Mouse (Mus musculus) lung, embryonic 16.5 days (tissue): Measurements from ENCODE around the gene Pcgf2. TPM values are rescaled to one million over a fixed set of nuclear protein-coding genes. Genes with fewer than 3 reads are reported as not detected.
A peak's percentile ranks its signal among the peaks of the same experiment; 100 is the strongest.

ENCODE experiments used
- ATAC-seq: fragments of 200-750 bp; cut with Nextera tagmentation; 2 replicates; pipeline ENCODE4 v1.8.0; 2017; ENCODE audit warnings: low read depth, mild to moderate bottlenecking, moderate library complexity
- H3K27ac ChIP-seq: fragments of 300-500 bp; sonication (generic); 2 replicates; pipeline ENCODE4 v1.5.1; 2014; ENCODE audit warnings: mild to moderate bottlenecking, control low read depth, low read length
- H3K27me3 ChIP-seq: fragments of 300-500 bp; sonication (generic); 2 replicates; pipeline ENCODE4 v1.6.1; 2014; ENCODE audit warnings: low read depth, low read length, mixed read lengths; ENCODE audit not compliant: control insufficient read depth, insufficient read depth
- H3K36me3 ChIP-seq: fragments of 300-500 bp; sonication (generic); 2 replicates; pipeline ENCODE4 v1.6.1; 2014; ENCODE audit warnings: low read length; ENCODE audit not compliant: control insufficient read depth, insufficient read depth
- H3K4me1 ChIP-seq: fragments of 300-500 bp; sonication (generic); replicated peaks from 2 replicates; pipeline ENCODE4 v1.6.1; 2014; ENCODE audit warnings: low read length, mixed read lengths; ENCODE audit not compliant: control insufficient read depth, insufficient read depth
- H3K4me2 ChIP-seq: fragments of 300-500 bp; sonication (generic); 2 replicates; pipeline ENCODE4 v1.6.1; 2014; ENCODE audit warnings: low read depth, low read length, control low read depth
- H3K4me3 ChIP-seq: fragments of 300-500 bp; sonication (generic); 2 replicates; pipeline ENCODE4 v1.5.1; 2014; ENCODE audit warnings: mild to moderate bottlenecking, low read length, control low read depth
- H3K9ac ChIP-seq: fragments of 300-500 bp; sonication (generic); 2 replicates; pipeline ENCODE4 v1.6.1; 2014; ENCODE audit warnings: low read length, control low read depth
- H3K9me3 ChIP-seq: fragments of 300-500 bp; sonication (generic); 2 replicates; pipeline ENCODE4 v1.6.1; 2016; ENCODE audit warnings: low read length; ENCODE audit not compliant: control insufficient read depth
- WGBS: fragments of 180-500 bp; shearing (Covaris S2); extraction: QIAGEN DNeasy Blood & Tissue Kit; methylation state at CpG from one replicate; pipeline ENCODE4 v1.1.7; 2014; 5-methylcytosine and 5-hydroxymethylcytosine counted together
- polyA plus RNA-seq: library from polyadenylated mRNA; unstranded; fragments of >200 nt; fragmentation: Nextera tagmentation; extraction: Ambion mirVana; gene quantifications from 2 replicates; pipeline ENCODE4 v1.2.1, GENCODE M21; 2015

The Pcgf2 gene
- polyA plus RNA-seq, 1 experiment from 2014 or later: 16.2 TPM

- ATAC-seq: no peak
- no peaks in the 10 kb centered on the region for H3K9me3 ChIP-seq
- H3K36me3 ChIP-seq: peaks cover 2% of the 10 kb centered on the region; the same call in 1 of the 2 replicates
- H3K4me2 ChIP-seq: peak overlapping the region; percentile 90
- H3K27ac ChIP-seq: peak overlapping the region; percentile 100
- peaks cover 62% of the 10 kb centered on the region for H3K4me1 ChIP-seq
- peak overlapping the region; percentile 86 for H3K9ac ChIP-seq
- peak overlapping the region; percentile 66 for H3K4me3 ChIP-seq
- no peaks in the 10 kb centered on the region for H3K27me3 ChIP-seq
- WGBS: 3% methylated on average over 14 of the region's 14 CpGs
These were observed 2.3 kb downstream of the Pcgf2 start for GRCm38 (mm10) chr11:97697891-97698529.

- peak overlapping the region; percentile 86 for H3K9ac ChIP-seq
- no peaks in the 10 kb centered on the region for H3K27me3 ChIP-seq
- H3K4me2 ChIP-seq: peak overlapping the region; percentile 90
- peak overlapping the region; percentile 100 for H3K27ac ChIP-seq
- H3K36me3 ChIP-seq: peaks cover 7% of the 10 kb centered on the region
- peaks cover 62% of the 10 kb centered on the region for H3K4me1 ChIP-seq
- 33% methylated on average over 11 of the region's 11 CpGs for WGBS
- no peak for ATAC-seq
- no peaks in the 10 kb centered on the region for H3K9me3 ChIP-seq
- H3K4me3 ChIP-seq: peak overlapping the region; percentile 66
These were observed 3.0 kb downstream of the Pcgf2 start for GRCm38 (mm10) chr11:97697199-97697890.

- no peaks in the 10 kb centered on the region for H3K27me3 ChIP-seq
- peaks cover 11% of the 10 kb centered on the region for H3K36me3 ChIP-seq
- no peak overlapping the region for H3K27ac ChIP-seq
- H3K4me1 ChIP-seq: peaks cover 57% of the 10 kb centered on the region
- ATAC-seq: no peak
- H3K9ac ChIP-seq: no peak overlapping the region
- H3K4me3 ChIP-seq: no peak overlapping the region
- WGBS: 67% methylated on average over 8 of the region's 8 CpGs
- no peak overlapping the region for H3K4me2 ChIP-seq
- H3K9me3 ChIP-seq: no peaks in the 10 kb centered on the region
These were observed 3.6 kb downstream of the Pcgf2 start for GRCm38 (mm10) chr11:97696669-97697068.

GRCm38 (mm10) chr11:97695712-97696401 lies 4.4 kb downstream of the Pcgf2 start:
- H3K9ac ChIP-seq: no peak overlapping the region
- no peaks in the 10 kb centered on the region for H3K27me3 ChIP-seq
- peak overlapping the region; percentile 90 for H3K27ac ChIP-seq
- peaks cover 19% of the 10 kb centered on the region for H3K36me3 ChIP-seq
- H3K4me3 ChIP-seq: 0 out of 2 replicates have a peak overlapping the region, but pooled peaks have one; percentile 3
- H3K4me1 ChIP-seq: peaks cover 49% of the 10 kb centered on the region
- ATAC-seq: no peak
- peak overlapping the region; percentile 45 for H3K4me2 ChIP-seq
- WGBS: 42% methylated on average over 9 of the region's 9 CpGs
- no peaks in the 10 kb centered on the region for H3K9me3 ChIP-seq

- H3K9me3 ChIP-seq: no peaks in the 10 kb centered on the region
- peak overlapping the region; percentile 90 for H3K27ac ChIP-seq
- WGBS: 40% methylated on average over 17 of the region's 17 CpGs
- 0 out of 2 replicates have a peak overlapping the region, but pooled peaks have one; percentile 9 for H3K9ac ChIP-seq
- peak overlapping the region; percentile 45 for H3K4me2 ChIP-seq
- ATAC-seq: peak; percentile 69
- H3K4me1 ChIP-seq: peaks cover 47% of the 10 kb centered on the region
- peaks cover 25% of the 10 kb centered on the region for H3K36me3 ChIP-seq
- H3K27me3 ChIP-seq: no peaks in the 10 kb centered on the region
- peak overlapping the region; percentile 15; the same call in 1 of the 2 replicates for H3K4me3 ChIP-seq
These were observed 5.2 kb downstream of the Pcgf2 start for GRCm38 (mm10) chr11:97694921-97695711.

DNA sequence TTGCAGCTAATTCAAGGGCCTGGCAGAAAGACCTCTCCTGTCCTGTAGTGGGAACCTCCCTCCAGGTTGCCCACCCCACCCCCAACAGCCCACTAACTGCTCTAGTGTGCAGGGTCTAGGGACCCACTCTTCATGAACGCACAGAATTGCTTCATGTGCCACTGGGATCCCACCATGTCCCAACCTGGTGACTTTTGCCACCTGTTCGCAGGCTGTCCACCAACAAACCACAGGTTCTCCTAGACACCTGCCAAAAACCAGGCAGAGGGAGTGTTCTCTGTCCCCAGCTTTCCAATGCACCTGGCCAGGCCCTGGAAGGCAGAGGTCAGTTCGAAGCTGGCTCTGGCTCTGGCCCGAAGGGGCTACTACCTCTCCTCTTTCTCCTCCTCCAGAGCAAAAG lies 5.9 kb downstream of the Pcgf2 start:
- WGBS: 74% methylated on average over 4 of the region's 4 CpGs
- peaks cover 25% of the 10 kb centered on the region for H3K36me3 ChIP-seq
- H3K4me3 ChIP-seq: no peak overlapping the region
- no peaks in the 10 kb centered on the region for H3K27me3 ChIP-seq
- H3K9ac ChIP-seq: no peak overlapping the region
- no peaks in the 10 kb centered on the region for H3K9me3 ChIP-seq
- peak overlapping the region; percentile 45 for H3K4me2 ChIP-seq
- peaks cover 47% of the 10 kb centered on the region for H3K4me1 ChIP-seq
- ATAC-seq: no peak
- H3K27ac ChIP-seq: peak overlapping the region; percentile 90

GRCm38 (mm10) chr11:97689861-97690260 lies 10.4 kb downstream of the Pcgf2 start:
- H3K4me1 ChIP-seq: peaks cover 33% of the 10 kb centered on the region
- H3K9ac ChIP-seq: no peak overlapping the region
- 27% methylated on average over 10 of the region's 10 CpGs for WGBS
- no peaks in the 10 kb centered on the region for H3K9me3 ChIP-seq
- no peaks in the 10 kb centered on the region for H3K27me3 ChIP-seq
- H3K27ac ChIP-seq: no peak overlapping the region
- ATAC-seq: no peak
- H3K4me3 ChIP-seq: no peak overlapping the region
- H3K4me2 ChIP-seq: no peak overlapping the region
- peaks cover 32% of the 10 kb centered on the region for H3K36me3 ChIP-seq

DNA sequence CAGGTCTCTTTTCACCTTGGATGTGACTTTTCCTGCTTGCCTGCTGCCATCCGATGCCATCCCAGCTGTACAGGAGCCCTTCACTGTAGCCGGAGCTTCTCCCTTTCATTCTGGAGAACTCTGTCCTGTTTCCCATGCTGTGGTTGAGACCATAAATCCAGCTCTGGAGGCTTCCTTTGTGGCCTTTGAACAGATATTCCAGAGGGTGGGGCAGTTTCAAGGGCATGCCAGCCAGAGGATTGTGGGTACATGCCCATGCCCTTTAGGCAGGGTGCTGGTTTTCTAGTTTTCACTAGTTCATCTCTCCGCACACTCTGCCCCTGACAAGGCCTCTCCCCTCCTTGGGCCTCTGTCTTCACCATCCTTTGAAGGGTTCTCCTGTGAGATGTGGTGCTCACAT lies 13.2 kb downstream of the Pcgf2 start:
- no peaks in the 10 kb centered on the region for H3K27me3 ChIP-seq
- no peak overlapping the region; the same call in 1 of the 2 replicates for H3K4me3 ChIP-seq
- no peak overlapping the region for H3K27ac ChIP-seq
- no peaks in the 10 kb centered on the region for H3K9me3 ChIP-seq
- H3K4me2 ChIP-seq: no peak overlapping the region
- ATAC-seq: no peak
- peak overlapping the region; percentile 63 for H3K9ac ChIP-seq
- peaks cover 25% of the 10 kb centered on the region for H3K36me3 ChIP-seq
- peaks cover 34% of the 10 kb centered on the region for H3K4me1 ChIP-seq
- WGBS: 82% methylated on average over 3 of the region's 3 CpGs
